ENCODE assay signal across 16 mouse cellular contexts in the genomic region with DNA sequence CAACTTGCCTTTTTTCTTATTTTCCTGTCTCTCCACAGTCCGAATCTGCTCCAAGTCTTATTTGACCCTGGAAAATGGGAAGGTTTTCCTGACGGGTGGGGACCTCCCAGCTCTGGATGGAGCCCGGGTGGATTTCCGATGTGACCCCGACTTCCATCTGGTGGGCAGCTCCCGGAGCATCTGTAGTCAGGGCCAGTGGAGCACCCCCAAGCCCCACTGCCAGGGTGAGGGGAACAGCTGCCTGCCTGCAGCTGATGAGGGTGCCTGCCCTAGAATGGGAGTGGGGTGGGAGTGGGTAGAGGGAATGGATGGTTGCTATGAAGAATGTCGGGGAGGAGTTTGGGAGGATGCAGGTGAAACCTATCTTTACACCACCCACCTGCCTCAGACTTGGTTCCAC. TPM values are rescaled to one million over a fixed set of nuclear protein-coding genes. Genes with fewer than 3 reads are reported as not detected.
DNase-seq lines count a peak whose midpoint lies in the region; ATAC-seq lines count a peak whose summit lies in the region.
"Had no signal": no experiment of that assay in that cellular context is flagged by ENCODE, and none has a peak within 500 bp of the region (broad histone marks: within the 10 kb centered on the region; RNA-seq: fewer than 3 reads in every experiment).

No protein-coding gene starts in this region.

- DNase-seq in neural tube, embryonic 11.5 days (ENCODE audit: low spot score) = no peak
- no peak for DNase-seq in neural tube, embryonic 10.5 days (ENCODE audit: extremely low spot score, low spot score)
- DNase-seq in embryonic facial prominence, embryonic 10.5 days (ENCODE audit: low spot score) = no peak
- DNase-seq in midbrain, embryonic 11.5 days (ENCODE audit: low spot score, missing footprints) = no peak
- peak; percentile 16 for DNase-seq in thymus, postnatal 4 days
- DNase-seq in gastrocnemius, adult 18-20 months (ENCODE audit: low spot score) = no peak
- no peak for DNase-seq in urinary bladder, postnatal 10 days (ENCODE audit: low spot score)
- DNase-seq: adrenal gland, adult 2 months; kidney, adult 11 months; liver, embryonic 13.5 days had no signal

- 0 out of 2 replicates have a peak overlapping the region, but pooled peaks have one; percentile 24 for H3K4me2 ChIP-seq in neural tube, embryonic 11.5 days (ENCODE audit: low read depth)
- peak overlapping the region; percentile 19; the same call in 1 of the 2 replicates for H3K4me2 ChIP-seq in midbrain, embryonic 11.5 days
- H3K4me2 ChIP-seq: heart, embryonic 12.5 days; liver, embryonic 13.5 days had no signal

- H3K9me3 ChIP-seq in neural tube, embryonic 11.5 days (ENCODE audit: control insufficient read depth, low read length) = no peaks in the 10 kb centered on the region
- no peaks in the 10 kb centered on the region for H3K9me3 ChIP-seq in embryonic facial prominence, embryonic 10.5 days
- no peaks in the 10 kb centered on the region for H3K9me3 ChIP-seq in midbrain, embryonic 11.5 days (ENCODE audit: control insufficient read depth, low read length)
- H3K9me3 ChIP-seq: heart, embryonic 12.5 days; liver, embryonic 13.5 days had no signal

- H3K4me1 ChIP-seq in neural tube, embryonic 11.5 days (ENCODE audit: control insufficient read depth, insufficient read depth, low read length) = peaks cover 15% of the 10 kb centered on the region
- H3K4me1 ChIP-seq in embryonic facial prominence, embryonic 10.5 days = peaks cover 58% of the 10 kb centered on the region
- peaks cover 26% of the 10 kb centered on the region for H3K4me1 ChIP-seq in midbrain, embryonic 11.5 days (ENCODE audit: control insufficient read depth, insufficient read depth, low read length)

- H3K4me3 ChIP-seq in neural tube, embryonic 11.5 days (ENCODE audit: low read depth, low read length) = no peak overlapping the region
- 0 out of 2 replicates have a peak overlapping the region, but pooled peaks have one; percentile 16 for H3K4me3 ChIP-seq in embryonic facial prominence, embryonic 10.5 days
- H3K4me3 ChIP-seq in midbrain, embryonic 11.5 days (ENCODE audit: low read depth, low read length) = no peak overlapping the region
- H3K4me3 ChIP-seq: heart, embryonic 12.5 days; liver, embryonic 13.5 days had no signal

- WGBS in neural tube, embryonic 11.5 days = 71% methylated on average over 7 of the region's 7 CpGs
- WGBS in embryonic facial prominence, embryonic 10.5 days = 57% methylated on average over 7 of the region's 7 CpGs
- 61% methylated on average over 7 of the region's 7 CpGs for WGBS in midbrain, embryonic 11.5 days

- ATAC-seq in neural tube, embryonic 11.5 days (ENCODE audit: insufficient read depth, low FRiP score, low TSS enrichment) = no peak
- ATAC-seq in midbrain, embryonic 11.5 days (ENCODE audit: low FRiP score) = no peak

- no peak overlapping the region for H3K27ac ChIP-seq in neural tube, embryonic 11.5 days (ENCODE audit: low read depth, low read length)
- H3K27ac ChIP-seq in embryonic facial prominence, embryonic 10.5 days (replicated peaks) = no peak overlapping the region
- H3K27ac ChIP-seq in midbrain, embryonic 11.5 days (ENCODE audit: low read depth, low read length) = no peak overlapping the region
- H3K27ac ChIP-seq: liver, embryonic 13.5 days; macrophage had no signal

- H3K27me3 ChIP-seq in neural tube, embryonic 11.5 days (ENCODE audit: control insufficient read depth, insufficient read depth, low read length) = peaks cover 9% of the 10 kb centered on the region; the same call in 1 of the 2 replicates
- peaks cover 33% of the 10 kb centered on the region for H3K27me3 ChIP-seq in embryonic facial prominence, embryonic 10.5 days (replicated peaks; ENCODE audit: low read depth, poor library complexity, severe bottlenecking)
- peaks cover 14% of the 10 kb centered on the region for H3K27me3 ChIP-seq in midbrain, embryonic 11.5 days (ENCODE audit: control insufficient read depth, insufficient read depth, low read length)

- H3K9ac ChIP-seq in neural tube, embryonic 11.5 days (ENCODE audit: low read length) = no peak overlapping the region
- no peak overlapping the region for H3K9ac ChIP-seq in midbrain, embryonic 11.5 days (ENCODE audit: low read length)
- H3K9ac ChIP-seq: heart, embryonic 12.5 days; liver, embryonic 13.5 days had no signal

- no peaks in the 10 kb centered on the region; the same call in 1 of the 2 replicates for H3K36me3 ChIP-seq in neural tube, embryonic 11.5 days (ENCODE audit: control insufficient read depth, insufficient read depth, low read length)
- H3K36me3 ChIP-seq in embryonic facial prominence, embryonic 10.5 days (replicated peaks) = peaks cover 8% of the 10 kb centered on the region
- no peaks in the 10 kb centered on the region for H3K36me3 ChIP-seq in midbrain, embryonic 11.5 days (ENCODE audit: control insufficient read depth, insufficient read depth, low read length)
- H3K36me3 ChIP-seq: heart, embryonic 12.5 days; liver, embryonic 13.5 days had no signal

RNA-seq across cellular contexts. Expression of a gene that starts 2.6 kb away (rescaled TPM):
- 21.3 and 22.7 TPM in 2 replicates for polyA plus RNA-seq in neural tube, embryonic 11.5 days (2014; fragmentation: Nextera tagmentation; extraction: Ambion mirVana)
- polyA plus RNA-seq in embryonic facial prominence, embryonic 10.5 days (2016; fragmentation: Nextera tagmentation; extraction: Ambion mirVana) = 7.0 and 9.4 TPM in 2 replicates
- polyA plus RNA-seq in midbrain, embryonic 11.5 days (2014; fragmentation: Nextera tagmentation; extraction: Ambion mirVana) = 14.3 and 14.5 TPM in 2 replicates
- 1 to 10 TPM; 5.5 to 8.2 TPM for total RNA-seq in gastrocnemius, adult 18-20 months (2021)

RNA-seq across cellular contexts. Expression of a gene that starts 25.2 kb away (rescaled TPM):
- polyA plus RNA-seq in neural tube, embryonic 11.5 days (2014; fragmentation: Nextera tagmentation; extraction: Ambion mirVana) = 0.23 and 0.40 TPM in 2 replicates
- polyA plus RNA-seq in embryonic facial prominence, embryonic 10.5 days (2016; fragmentation: Nextera tagmentation; extraction: Ambion mirVana) = 0.18 and 0.31 TPM in 2 replicates
- polyA plus RNA-seq in midbrain, embryonic 11.5 days (2014; fragmentation: Nextera tagmentation; extraction: Ambion mirVana) = 0.18 and 0.42 TPM in 2 replicates
- not detected for total RNA-seq in gastrocnemius, adult 18-20 months (2021)
- total RNA-seq: adrenal gland, adult 2 months; common myeloid progenitor, adult 5-6 weeks; neutrophil, adult 5-6 weeks had no signal
- polyA plus RNA-seq: adrenal gland, adult 2 months; heart, embryonic 12.5 days; liver, embryonic 13.5 days; macrophage; small intestine, adult 2 months had no signal

RNA-seq across cellular contexts. Expression of a gene that starts 39.9 kb away (rescaled TPM):
- polyA plus RNA-seq in neural tube, embryonic 11.5 days (2014; fragmentation: Nextera tagmentation; extraction: Ambion mirVana) = not detected in 2 replicates
- 0.19 TPM in 1 of 2 replicates, not detected in the other for polyA plus RNA-seq in embryonic facial prominence, embryonic 10.5 days (2016; fragmentation: Nextera tagmentation; extraction: Ambion mirVana)
- polyA plus RNA-seq in midbrain, embryonic 11.5 days (2014; fragmentation: Nextera tagmentation; extraction: Ambion mirVana) = not detected in 2 replicates
- total RNA-seq in gastrocnemius, adult 18-20 months (2021) = not detected
- total RNA-seq: adrenal gland, adult 2 months; common myeloid progenitor, adult 5-6 weeks; neutrophil, adult 5-6 weeks had no signal
- polyA plus RNA-seq: adrenal gland, adult 2 months; heart, embryonic 12.5 days; liver, embryonic 13.5 days; macrophage; small intestine, adult 2 months had no signal

RNA-seq across cellular contexts. Expression of a gene that starts 47.4 kb away (rescaled TPM):
- 128 and 135 TPM in 2 replicates for polyA plus RNA-seq in neural tube, embryonic 11.5 days (2014; fragmentation: Nextera tagmentation; extraction: Ambion mirVana)
- polyA plus RNA-seq in embryonic facial prominence, embryonic 10.5 days (2016; fragmentation: Nextera tagmentation; extraction: Ambion mirVana) = 97.0 and 106 TPM in 2 replicates
- 89.9 and 102 TPM in 2 replicates for polyA plus RNA-seq in midbrain, embryonic 11.5 days (2014; fragmentation: Nextera tagmentation; extraction: Ambion mirVana)
- not detected for total RNA-seq in gastrocnemius, adult 18-20 months (2021)
- total RNA-seq: neutrophil, adult 5-6 weeks had no signal
- polyA plus RNA-seq: macrophage had no signal

RNA-seq across cellular contexts. Expression of a gene that starts 49.7 kb away (rescaled TPM):
- polyA plus RNA-seq in neural tube, embryonic 11.5 days (2014; fragmentation: Nextera tagmentation; extraction: Ambion mirVana) = not detected in 2 replicates
- polyA plus RNA-seq in embryonic facial prominence, embryonic 10.5 days (2016; fragmentation: Nextera tagmentation; extraction: Ambion mirVana) = not detected in 2 replicates
- not detected in 2 replicates for polyA plus RNA-seq in midbrain, embryonic 11.5 days (2014; fragmentation: Nextera tagmentation; extraction: Ambion mirVana)
- not detected for total RNA-seq in gastrocnemius, adult 18-20 months (2021)
- total RNA-seq: adrenal gland, adult 2 months; common myeloid progenitor, adult 5-6 weeks; layer of hippocampus, postnatal 25 days; neutrophil, adult 5-6 weeks had no signal
- polyA plus RNA-seq: adrenal gland, adult 2 months; heart, embryonic 12.5 days; liver, embryonic 13.5 days; macrophage; small intestine, adult 2 months had no signal
